Mouse (Mus musculus) G1E-ER4 (cell line): ENCODE data around the gene Them5. TPM values are rescaled to one million over a fixed set of nuclear protein-coding genes. Genes with fewer than 3 reads are reported as not detected.

Experiments
- GATA1 ChIP-seq: IDR thresholded peaks from one replicate; pipeline ENCODE4 v1.8.0; 2012; ENCODE audit warnings: low read length, inconsistent platforms
- polyA plus RNA-seq: library from polyadenylated mRNA; stranded (reverse); fragments of >175 nt; gene quantifications from 2 replicates; pipeline ENCODE4 v1.2.3, GENCODE M21; 2012

Gene Them5
- polyA plus RNA-seq: not detected in 2 replicates

DNA sequence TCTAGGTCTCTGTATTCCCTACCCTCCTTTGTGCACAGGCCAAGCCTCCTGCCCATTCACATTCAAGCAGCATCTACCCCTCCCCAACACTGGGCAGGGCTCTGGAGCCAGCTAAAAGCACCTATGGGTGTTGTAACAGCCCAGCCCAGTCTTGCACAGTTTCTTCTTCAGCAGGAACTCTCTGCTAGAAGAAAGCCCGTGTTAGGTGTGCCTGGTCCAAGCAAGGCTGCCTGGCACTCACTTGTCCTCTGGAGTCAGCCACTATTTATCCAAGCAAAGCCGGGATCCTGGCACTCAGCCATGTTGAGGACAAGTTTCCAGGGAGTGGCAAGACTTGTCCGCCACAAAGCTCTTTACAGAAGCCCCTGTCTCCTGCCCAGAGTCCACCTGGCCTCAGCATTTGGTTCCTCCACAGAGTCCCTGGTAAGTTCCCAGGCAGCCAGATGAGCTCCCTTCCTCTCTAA, at the start of gene Them5:
Them5 (plus strand) TSS at position 141 of the 464 bp plus-strand sequence.
- TF ChIP-seq GATA1: no peak

DNA sequence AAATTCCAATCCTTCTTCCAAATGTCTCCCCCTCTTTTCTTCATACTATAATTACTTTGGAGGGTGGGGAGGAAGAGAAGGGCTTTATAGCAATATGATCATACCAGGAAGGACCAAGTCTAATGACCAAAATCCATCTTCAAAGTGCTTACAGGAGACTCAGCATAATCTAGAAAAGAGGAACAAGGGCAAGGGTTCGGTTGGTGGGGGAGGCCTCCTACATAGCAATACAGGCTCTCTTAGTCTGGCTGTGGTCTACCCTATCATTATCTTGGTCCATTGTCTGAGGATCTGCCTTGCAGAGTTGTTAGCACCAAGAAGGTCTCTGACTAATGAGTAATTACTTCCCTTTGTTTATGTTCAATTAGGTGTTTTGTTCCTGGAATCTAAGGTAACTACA, 36.4 kb upstream of the Them5 start:
- TF ChIP-seq GATA1: peak; percentile 19

DNA sequence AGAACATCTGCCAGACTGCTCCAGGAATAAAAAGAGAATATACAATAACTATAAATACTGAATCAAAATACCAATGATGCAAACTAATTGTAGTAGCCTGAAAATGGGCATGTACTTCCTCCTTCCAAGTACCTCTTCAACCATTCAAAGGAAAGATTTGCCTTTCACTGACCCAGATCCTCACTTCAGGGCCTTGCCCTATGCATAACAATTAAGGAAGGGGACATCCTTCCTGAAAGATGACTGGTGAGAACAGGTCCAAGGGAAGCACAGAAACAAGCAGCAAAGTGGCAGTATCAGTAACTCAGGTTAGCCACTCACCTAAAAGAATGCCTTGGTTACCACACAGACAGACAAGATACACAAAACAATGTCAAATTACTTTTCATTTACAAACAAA, 34.9 kb upstream of the Them5 start:
- TF ChIP-seq GATA1: no peak

DNA sequence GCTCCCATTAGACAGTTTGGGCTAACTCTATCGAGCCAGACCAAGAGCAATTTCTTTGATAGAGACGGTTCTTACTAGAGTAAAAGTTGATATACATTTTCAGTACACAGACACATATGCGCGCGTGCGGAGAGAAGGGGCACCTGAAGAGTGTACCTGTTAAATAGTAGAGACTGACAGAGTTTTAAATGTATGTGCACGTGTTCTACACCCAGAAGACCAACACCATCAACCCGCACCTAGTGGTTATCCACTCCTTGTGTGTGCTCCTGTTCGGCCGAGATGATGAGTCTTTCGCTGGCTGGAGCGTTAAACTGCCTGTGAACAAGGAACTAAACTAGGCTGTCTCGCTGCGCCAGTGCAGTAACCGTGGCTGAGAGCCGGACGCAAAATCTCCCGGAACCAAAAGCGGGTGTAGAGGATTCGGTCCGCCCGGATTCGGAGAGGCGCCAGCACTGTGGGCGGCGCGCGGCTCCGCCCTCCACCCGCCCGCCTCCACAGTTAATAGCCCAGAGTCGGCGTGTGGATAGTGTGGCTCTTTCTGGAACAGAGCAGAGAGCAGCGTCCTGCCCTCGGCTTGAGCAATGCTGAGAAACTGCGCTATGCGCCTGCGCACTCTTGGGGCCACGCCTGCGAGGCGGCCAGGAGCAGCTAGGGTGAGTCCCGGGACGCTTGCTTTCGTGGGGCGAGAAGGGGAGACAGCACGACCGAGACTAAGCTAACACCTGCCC, 32.1 kb upstream of the Them5 start, which contains the start of gene Them4:
Them4 (plus strand) TSS at position 457 of the 731 bp plus-strand sequence.
- no peak for TF ChIP-seq GATA1

DNA sequence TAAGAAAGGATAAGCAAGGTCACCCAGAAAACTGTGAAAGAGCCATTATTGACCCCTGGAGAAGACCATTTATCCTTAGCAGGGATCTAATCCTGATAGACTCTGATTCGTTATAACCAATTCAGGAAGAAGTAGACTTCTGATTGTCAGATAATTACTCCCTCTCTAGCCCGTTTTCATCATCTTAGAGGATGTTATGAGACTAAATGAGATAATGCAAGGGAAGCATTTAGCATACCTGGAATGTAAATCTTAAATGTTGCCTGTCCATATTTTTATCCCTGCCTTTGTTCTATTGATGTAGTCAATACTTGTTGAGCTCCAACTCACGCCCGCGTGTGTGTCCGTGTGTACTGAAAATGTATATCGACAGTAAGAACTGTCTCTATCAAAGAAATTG, 31.4 kb upstream of the Them5 start:
- no peak for TF ChIP-seq GATA1

DNA sequence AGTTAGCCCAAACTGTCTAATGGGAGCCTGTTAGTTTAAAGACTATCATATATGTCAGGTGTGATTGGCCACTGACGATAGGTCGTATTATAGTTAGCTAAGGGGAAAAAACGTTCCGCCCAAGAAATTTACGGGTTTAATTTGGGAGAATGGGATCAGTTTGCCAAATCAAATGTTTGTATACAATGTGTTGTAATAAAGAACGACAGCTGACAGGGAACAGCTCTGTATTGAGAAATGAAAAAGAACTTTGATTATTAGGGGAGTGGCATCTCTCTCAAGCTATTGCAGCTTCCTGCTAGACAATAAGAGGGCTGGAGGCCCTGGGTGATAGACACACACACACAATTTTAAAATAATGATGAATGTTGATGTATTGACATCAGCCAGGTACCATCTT, 31.0 kb upstream of the Them5 start:
- no peak for TF ChIP-seq GATA1

DNA sequence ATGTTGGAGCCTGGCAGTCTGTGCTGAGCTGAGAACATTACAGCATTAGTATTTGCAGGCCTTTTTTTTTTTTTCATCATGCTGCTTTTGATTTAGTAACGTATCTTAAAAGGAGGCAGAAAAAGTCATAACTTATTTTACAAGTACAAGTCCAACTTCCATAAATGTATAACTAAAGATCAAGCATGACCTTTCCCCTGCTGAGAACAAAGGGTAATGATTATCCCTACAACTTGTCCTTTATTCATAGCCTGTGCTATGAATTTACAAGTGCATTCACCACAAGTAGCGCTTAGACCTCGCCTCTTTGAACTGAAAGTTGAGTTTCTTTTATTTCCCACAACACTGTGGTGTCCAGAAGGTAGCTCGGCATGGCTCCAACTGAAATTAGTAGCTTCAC, 30.5 kb upstream of the Them5 start:
- TF ChIP-seq GATA1: no peak

DNA sequence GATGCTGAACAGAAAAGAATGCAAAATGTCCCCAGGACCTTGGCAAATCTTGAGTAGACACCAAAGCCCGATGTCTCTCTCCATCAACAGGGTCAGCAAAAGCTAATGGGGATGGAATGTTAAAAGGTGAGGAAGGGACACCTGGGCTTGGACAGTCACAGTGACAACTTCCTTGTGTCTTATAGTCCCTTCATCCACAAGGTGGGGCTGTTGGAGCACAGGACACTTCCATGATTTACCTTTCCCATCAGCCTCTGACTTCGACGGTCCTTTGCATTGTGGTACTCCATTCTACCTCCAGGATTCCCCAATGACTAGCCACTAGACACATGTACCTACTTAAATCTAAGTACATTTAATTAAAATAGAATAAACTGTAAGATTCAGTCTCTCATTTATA, 13.2 kb upstream of the Them5 start:
- no peak for TF ChIP-seq GATA1

DNA sequence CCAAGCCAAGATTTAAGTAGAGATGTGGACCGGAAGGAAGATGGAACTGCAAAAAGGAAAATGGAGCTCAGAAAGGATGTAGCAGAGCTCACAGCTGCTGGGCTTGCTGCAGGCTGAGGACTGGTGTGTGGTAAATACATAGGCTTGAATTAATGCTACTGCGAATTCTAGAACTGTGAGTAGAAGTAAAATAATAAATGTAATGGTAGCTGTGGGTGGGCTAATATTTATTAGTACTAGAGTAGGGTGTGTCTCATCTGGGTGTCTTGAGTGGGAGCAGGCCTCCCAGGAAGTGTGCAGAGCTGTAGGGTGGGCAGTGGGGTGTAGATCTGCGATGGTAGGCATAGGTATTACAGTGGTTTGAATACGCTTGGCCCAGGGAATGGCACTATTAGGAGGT, 7.5 kb upstream of the Them5 start:
- no peak for TF ChIP-seq GATA1

DNA sequence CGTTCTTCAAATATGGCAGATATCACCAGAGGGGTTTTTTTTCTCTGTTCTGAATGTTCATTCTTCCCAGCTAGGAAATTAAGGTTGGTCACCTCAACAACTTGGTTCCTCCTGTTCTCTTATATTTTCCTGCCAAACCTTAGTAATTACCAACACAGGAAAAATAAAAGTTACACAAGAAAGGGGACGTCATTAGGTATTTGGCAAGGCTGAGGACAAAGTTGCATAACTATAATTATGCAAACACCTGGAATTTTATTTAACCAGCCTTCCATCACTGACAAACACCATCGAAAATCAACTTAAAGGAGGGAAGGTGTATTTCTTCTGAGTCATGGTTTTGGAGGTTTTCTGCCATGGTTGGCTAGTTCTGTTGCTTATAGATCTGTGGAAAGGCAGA, 3.4 kb upstream of the Them5 start:
- TF ChIP-seq GATA1: no peak

DNA sequence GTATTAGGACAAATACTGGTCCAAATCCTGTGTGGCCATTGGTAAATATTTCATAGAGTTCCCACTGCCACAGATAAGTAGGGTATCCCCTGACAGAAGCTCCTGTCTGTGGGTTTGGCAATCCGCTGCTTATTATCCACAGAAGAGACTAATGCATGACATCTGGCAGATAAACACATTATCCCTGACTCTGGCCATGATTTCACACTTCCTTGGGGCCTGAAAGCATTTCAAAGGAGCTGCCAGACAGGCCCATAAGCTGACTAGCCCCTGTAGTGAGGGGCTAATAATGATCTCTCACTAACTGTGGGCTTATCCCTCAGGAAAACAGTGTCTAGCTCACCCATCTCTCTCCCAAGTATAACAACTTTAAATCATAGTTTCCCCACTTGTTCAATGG, 653 bp downstream of the Them5 start:
- no peak for TF ChIP-seq GATA1

DNA sequence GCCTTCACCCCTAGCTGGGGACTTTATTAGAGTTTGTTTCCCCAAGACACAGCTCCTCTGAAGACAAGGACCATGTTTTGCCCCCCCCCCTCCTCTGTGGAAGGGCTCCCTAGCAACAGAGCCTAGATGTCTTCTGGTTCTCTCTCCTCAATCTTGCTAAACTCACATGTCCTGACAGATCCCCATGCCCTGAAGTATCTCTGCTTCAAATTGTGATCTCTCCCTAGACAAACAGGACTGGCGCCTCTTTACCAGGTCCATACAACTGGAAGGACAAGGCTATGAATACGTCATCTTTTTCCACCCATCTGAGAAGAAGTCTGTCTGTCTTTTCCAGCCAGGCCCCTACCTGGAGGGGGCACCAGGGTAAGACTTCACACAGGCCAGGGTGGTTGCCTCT, 2.3 kb downstream of the Them5 start:
- no peak for TF ChIP-seq GATA1

DNA sequence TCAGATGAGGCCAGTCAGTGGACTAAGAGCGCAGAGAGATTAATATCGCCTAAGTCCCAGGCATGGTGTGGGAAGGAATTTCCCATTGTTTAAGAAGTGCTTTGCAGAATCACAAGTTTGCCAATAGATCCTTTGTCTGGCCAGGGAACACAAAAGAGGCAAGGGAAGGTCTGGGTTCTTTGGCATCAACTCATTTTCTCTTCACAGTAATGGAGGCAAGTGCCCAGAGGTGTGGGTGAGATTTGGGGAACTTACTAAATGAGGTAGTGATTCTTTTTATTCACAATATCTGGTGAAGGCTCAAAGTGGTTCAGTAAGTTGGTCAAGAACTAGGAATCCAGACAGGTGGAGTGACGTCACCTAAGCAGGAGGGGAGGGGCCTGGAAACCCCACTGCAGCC, 3.0 kb downstream of the Them5 start:
- TF ChIP-seq GATA1: no peak

DNA sequence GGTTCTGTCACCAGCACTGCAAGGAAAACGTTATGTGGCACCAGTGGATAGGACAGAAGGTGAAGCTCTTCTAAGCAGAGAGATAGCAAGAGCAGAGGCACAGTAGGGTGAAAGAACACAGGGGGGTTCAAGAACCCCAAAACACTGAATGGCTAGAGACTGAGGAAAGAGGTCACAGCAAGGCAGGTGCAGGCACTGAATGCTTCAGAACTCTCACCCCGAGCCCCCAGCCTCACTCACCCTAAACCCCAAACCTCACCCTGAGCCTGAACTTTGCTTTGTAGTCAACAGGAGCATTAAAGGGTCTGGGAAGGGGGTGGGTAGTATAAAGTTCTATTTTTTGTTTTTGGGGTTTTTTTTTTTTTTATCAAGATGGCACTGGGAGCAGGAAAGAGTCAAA, 6.2 kb downstream of the Them5 start:
- TF ChIP-seq GATA1: no peak

DNA sequence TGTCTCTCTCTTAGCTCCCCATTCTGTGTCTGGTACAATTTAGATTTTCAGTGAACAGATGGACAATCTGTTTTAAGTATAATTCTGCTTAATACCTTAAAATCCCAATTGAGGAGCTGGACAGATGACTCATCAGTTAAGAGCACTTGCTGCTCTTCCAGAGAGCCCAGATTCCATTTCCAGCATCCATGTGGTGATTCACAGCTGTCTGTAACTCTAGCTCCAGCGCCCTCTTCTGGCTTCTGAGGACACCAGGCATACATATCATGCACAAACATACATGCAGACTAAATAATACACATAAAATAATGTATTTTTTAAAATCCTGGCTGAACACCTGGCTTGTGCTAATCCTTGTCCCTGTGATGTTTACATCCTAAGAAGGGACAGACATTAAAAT, 18.9 kb downstream of the Them5 start:
- TF ChIP-seq GATA1: no peak

DNA sequence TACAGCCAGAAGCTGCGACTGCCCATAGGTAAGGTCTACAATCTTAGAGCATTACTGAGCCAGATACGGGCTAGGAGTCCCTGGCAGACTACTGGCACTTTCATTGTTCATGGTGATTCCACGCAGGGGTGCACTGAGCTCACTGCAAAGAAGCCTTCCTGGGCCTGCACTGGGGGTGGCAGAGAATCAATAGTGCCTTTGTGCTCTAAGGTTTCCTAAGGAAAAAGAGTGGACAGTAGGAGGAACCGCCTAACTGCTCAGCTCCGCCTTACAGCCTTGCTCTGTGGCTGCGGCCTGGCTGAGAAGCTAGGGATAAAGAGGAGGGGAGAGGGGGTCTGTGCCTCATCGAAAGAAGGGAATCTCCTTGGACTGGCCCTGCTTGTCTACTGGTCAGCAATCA, 20.2 kb downstream of the Them5 start, which contains the start of gene C2cd4d:
C2cd4d (plus strand) TSS at position 301 of the 400 bp plus-strand sequence.
- no peak for TF ChIP-seq GATA1
